Mouse (Mus musculus): ENCODE measurements around the gene Ddx39.

- TF ChIP-seq CTCF (conservative IDR thresholded peaks at IDR 0.05; ENCODE audit: insufficient read depth, insufficient read length, low read depth, low read length) = no peak
- no peak for TF ChIP-seq POLR2A (IDR thresholded peaks at IDR 0.05; ENCODE audit: low read depth, low read length)
Measured at GRCm38 (mm10) chr8:83706411-83706810, 8.6 kb upstream of the Ddx39 start.
